Mouse (Mus musculus) layer of hippocampus, postnatal 10 days (tissue): Measurements from ENCODE around the gene Sctr. TPM values are rescaled to one million over a fixed set of nuclear protein-coding genes. Genes with fewer than 3 reads are reported as not detected.

Experiments
- DNase-seq, 2 experiments: peaks; one replicate each; pipeline ENCODE4 v3.0.0; 2021; ENCODE audit warnings: low spot score in 2 of 2
- total RNA-seq, 2 experiments: library from RNA; stranded (reverse); gene quantifications; 2 replicates each; pipeline ENCODE4 v1.2.3; 2021

Gene Sctr
- total RNA-seq, 2 experiments from 2014 or later = 2.3 to 2.5 TPM

GRCm38 (mm10) chr1:120066159-120066558 lies 59.5 kb downstream of the Sctr start:
- no peak for DNase-seq

DNA sequence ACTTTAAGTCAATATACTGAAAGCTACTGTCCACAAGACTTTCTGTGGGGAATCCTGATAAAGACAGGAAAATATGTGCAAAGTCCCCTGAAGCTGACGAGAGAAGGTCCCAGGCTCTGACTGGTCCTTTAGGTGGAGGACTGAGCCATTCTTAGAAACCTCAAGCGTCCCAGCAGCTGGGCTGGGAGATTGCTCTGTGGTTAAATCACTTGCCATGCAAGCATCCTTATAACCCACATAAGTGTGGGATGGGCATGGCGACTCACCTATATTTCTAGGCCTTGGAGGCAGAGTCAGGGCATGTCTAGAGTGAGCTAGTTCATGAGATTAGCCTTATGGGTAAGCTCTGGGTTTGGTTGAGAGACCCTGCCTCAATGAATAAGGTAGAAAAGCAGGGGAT lies 59.9 kb downstream of the Sctr start:
- no peak for DNase-seq

- DNase-seq = no peak
Measured at GRCm38 (mm10) chr1:120069120-120069519, 62.4 kb downstream of the Sctr start.

GRCm38 (mm10) chr1:120070168-120070567 lies 63.5 kb downstream of the Sctr start:
- no peak for DNase-seq

DNA sequence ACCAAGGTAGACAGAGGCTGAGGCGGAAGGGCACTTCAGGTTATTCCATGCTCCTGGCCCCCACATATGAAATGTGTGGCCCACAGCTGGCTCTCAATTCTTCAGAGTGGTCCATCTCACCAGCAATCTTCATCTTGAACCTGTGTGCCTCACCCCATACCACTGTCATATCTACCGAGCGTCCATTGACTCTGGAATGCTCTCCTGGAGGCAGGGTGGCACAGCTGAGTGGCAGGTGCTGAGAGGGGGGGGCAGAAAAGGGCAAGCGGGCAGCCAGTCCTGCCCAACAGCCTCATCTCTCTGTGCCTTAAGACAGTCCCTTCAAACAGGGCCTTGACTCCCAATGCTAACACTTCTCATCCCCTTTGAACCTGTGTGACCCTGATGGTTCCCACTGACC lies 64.4 kb downstream of the Sctr start:
- DNase-seq = no peak

DNA sequence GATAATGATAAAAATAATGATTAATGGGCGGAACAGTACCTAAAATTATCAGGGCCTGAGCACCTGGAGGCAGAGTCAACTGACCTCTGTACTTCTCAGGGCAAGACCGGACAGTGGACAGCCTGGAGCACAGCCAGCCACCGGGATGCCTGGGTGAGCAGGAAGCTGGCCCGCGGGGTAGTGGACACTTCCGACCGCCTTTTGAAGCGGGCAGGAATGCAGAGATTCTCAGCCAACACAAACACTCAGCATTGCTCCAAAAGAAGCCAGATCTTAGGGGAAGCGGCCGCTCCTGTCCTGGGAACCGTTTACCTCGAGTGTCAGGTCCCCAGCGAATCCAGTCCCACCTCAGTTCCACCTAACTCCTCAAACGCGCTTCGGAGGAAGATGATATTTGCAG lies 66.2 kb downstream of the Sctr start:
- DNase-seq = peak; percentile 18 to 25

DNA sequence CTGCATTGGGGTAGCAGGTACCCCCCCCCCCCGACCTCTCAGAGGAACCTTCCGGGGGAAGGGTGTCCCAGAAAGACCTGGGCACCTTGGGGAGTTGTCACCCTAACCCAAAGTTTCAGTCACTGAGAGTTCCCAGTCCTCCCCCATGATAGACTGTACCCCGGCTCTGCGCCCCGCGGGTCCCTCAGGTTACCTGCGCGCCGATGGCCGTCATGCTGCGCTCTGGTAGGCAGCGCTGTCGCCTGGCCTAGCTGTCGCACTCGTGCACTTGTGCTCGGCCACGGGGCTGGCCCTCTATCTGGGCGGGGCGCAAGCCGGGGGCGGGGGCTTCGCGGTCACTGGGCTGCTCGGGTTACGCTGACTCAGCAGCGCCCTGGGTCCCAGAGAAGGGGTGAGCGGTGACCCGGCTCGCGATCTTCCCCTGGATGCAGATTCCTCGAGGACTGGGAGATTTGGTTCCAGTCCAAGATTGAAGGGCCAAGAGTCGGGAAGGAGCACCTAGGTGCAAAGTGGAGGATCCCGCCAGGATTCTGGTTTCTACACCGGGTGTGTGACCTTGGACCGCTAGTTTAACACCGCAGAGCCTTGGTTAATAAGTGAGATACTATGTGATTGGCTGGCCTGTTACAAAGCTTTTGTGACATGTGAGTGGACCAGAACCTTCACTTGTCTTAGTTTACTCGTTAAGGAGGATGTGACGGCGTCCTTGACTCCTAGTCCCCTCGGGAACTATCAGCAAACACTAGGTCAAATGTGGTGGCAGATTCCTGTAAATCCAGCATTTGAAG lies 67.0 kb downstream of the Sctr start, which contains the start of gene Tmem37:
Gene Tmem37 (minus strand): TSS at position 556 of the 788 bp plus-strand sequence.
- DNase-seq = peak; percentile 47 to 54

DNA sequence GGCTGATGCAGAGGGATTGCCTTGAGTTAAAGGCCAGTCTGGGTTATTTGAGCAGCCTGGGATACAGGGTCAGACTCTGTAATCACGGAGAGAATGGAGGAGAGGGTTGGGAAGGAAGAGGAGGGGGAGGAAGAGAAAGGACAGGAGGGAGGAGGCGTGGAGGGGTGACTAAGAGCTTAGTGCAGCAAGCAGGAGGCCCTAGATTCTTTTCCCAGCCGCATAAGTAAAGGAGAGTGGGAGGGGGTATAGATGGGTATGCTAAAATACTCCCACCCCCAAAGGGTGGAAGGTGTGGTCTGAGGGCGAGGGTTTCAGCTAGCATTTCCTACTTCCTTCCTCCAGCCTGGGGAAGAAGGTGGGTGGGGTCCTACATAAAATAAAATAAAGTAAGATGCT lies 67.6 kb downstream of the Sctr start:
- no peak for DNase-seq

- DNase-seq = no peak
Measured at GRCm38 (mm10) chr1:120074931-120075330, 68.2 kb downstream of the Sctr start.

DNA sequence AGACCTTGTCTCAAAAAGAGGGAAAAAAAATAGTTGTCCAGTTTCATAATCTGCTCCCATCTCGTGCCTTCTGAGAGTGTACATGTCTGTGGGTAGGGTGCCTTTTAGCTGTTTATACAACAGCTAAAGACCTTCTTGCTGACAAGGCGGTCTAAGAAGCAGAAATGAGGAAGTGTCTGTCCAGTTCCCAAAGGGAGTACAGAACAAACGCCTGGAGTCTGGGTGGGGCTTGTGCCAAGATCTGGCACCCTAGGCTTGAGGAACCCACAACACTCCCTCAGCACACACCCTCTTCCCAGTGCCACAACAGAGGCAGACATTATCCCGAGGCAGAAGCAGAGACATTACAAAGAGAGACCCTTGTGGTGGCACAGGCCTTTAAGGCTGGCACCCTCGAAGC lies 68.8 kb downstream of the Sctr start:
- no peak for DNase-seq

GRCm38 (mm10) chr1:120077746-120078410 lies 71.2 kb downstream of the Sctr start:
- DNase-seq = no peak

DNA sequence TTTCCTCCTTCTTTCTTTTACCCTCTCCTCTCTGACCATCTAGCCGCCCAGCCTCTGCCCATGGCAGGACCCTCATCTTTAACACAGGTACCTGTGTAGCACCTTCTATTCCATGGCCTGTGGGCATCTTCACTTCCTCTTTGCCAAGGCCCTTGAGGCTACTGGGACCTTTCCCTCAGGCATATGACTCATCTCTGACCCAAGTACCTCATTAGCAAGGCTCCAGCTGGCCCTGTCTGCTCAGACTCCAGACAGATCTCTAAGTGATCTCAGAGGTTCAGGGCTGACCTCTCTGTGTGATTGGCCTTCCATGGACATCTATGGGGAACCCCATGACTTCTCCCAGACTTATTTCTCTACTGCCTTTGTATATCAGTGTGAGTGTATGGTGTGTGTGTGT lies 73.9 kb downstream of the Sctr start:
- DNase-seq = no peak

GRCm38 (mm10) chr1:120082957-120083585 lies 76.4 kb downstream of the Sctr start:
- DNase-seq = no peak

DNA sequence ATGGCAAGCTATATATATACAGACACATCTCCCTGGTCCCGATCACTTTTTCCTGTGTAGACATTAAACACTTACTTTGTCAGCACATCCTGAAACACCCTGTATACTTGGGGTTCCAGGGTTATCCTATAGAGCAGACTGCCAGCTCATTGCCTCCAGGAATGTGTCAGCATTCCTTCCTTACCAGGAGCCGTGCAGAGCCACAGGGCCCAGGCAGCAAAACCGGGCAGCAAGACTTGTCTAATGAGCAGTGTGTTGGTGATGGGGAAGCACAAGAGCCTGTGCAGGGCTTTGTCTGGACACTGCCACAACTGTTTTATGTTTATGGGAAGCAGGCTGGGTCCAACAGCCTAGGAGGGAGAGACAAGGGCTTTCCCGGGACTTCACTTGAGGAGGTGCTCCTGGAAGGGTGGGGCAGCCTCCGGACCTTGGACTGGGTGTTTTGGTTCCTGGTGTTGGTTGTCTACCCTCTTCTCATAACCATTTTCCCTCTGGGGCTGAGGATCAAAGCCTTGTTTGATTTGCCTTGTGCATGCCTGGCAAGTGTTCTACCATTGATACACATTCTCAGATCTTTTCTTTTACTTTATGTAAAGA lies 77.3 kb downstream of the Sctr start:
- no peak for DNase-seq

GRCm38 (mm10) chr1:120085696-120086095 lies 79.0 kb downstream of the Sctr start:
- DNase-seq = no peak

DNA sequence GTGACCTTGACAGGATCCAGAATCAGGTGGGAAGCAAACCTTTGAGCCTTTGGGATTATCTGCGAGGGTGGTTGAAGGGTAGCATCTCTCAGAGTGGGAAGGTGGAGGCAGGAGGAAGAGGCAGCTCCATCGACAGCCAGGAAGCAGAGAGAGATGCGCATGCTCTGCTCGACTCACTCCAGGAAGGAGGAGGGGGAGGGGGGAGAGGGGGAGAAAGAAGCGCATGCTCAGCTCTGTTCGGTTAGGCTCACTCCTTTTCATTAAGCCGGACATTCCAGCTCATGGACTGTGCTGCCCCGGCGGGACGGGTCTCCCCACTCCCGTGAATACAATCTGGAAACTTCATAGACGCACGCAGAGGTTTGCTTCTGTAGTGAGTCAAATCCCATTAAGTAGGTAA lies 80.0 kb downstream of the Sctr start:
- DNase-seq = no peak

DNA sequence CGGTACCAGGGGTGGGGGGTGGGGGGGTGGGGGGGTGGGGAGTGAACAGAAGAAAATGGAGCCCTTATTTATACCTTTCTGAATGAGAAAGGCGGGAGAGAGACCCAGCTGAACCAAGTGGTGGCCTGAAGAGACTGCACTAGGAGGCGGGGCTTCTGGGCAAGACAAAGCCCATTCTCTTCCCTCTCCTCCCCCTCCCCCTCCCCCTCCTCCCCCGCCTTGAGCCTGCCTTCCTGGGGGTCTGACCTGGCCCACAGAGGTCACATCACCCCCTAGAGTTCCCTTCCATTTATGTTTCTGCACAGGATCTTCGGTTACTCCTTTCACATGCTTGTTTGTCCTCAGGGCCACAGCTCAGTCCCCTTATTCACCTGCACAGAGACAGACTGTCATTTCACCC lies 82.5 kb downstream of the Sctr start:
- no peak for DNase-seq

GRCm38 (mm10) chr1:120090880-120091570 lies 84.3 kb downstream of the Sctr start:
- DNase-seq = no peak

GRCm38 (mm10) chr1:120093482-120094134 lies 86.9 kb downstream of the Sctr start:
- peak; percentile 89 to 92 for DNase-seq

DNA sequence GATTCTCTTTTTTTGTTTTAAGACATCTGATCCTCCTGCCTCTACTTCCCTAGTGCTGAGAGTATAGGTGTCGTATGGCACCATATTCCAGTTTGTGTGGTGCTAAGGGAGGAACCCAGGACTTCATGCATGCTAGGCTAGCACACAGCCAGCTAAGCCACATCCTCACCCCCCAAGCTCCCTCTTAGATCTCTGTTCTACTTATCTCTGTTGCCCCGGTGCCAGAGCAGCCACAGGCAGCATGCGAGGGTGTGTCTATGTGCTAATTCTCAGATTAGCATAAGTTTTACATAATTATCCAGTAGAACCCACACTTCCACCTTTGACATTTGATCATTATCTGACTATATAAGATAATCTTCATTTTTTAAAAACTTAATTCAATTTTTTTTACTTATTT lies 88.2 kb downstream of the Sctr start:
- DNase-seq = no peak

GRCm38 (mm10) chr1:120098327-120098726 lies 91.6 kb downstream of the Sctr start:
- DNase-seq = peak; percentile 78 to 81
